Mouse (Mus musculus) limb, embryonic 10.5 days (tissue): ENCODE measurements around the gene Dand5. TPM values are rescaled to one million over a fixed set of nuclear protein-coding genes. Genes with fewer than 3 reads are reported as not detected.
A peak's percentile ranks its signal among the peaks of the same experiment; 100 is the strongest.

ENCODE experiments used
- DNase-seq: peaks from one replicate; pipeline ENCODE4 v3.0.0-alpha.2; 2017; ENCODE audit warnings: low spot score
- H3K27ac ChIP-seq: fragments of 300-500 bp; sonication (generic); 2 replicates; pipeline ENCODE4 v1.5.1; 2016; ENCODE audit warnings: mild to moderate bottlenecking
- H3K27me3 ChIP-seq: fragments of 300-500 bp; sonication (generic); 2 replicates; pipeline ENCODE4 v1.6.1; 2016; ENCODE audit warnings: low read depth, mild to moderate bottlenecking; ENCODE audit not compliant: poor library complexity, severe bottlenecking
- H3K36me3 ChIP-seq: fragments of 300-500 bp; sonication (generic); 2 replicates; pipeline ENCODE4 v1.6.1; 2016; ENCODE audit warnings: mild to moderate bottlenecking, moderate library complexity
- H3K4me1 ChIP-seq: fragments of 300-500 bp; sonication (generic); 2 replicates; pipeline ENCODE4 v1.6.1; 2016
- H3K4me3 ChIP-seq: fragments of 300-500 bp; sonication (generic); 2 replicates; pipeline ENCODE4 v1.5.1; 2016; ENCODE audit warnings: mild to moderate bottlenecking, moderate library complexity
- H3K9me3 ChIP-seq: fragments of 300-500 bp; sonication (generic); replicated peaks from 2 replicates; pipeline ENCODE4 v1.6.1; 2016; ENCODE audit warnings: mild to moderate bottlenecking
- WGBS: fragments of 180-500 bp; shearing (Covaris S2); methylation state at CpG from one replicate; pipeline ENCODE4 v1.1.7; 2016; 5-methylcytosine and 5-hydroxymethylcytosine counted together
- polyA plus RNA-seq: library from polyadenylated mRNA; unstranded; fragments of >200 nt; fragmentation: Nextera tagmentation; extraction: Ambion mirVana; gene quantifications from 2 replicates; pipeline ENCODE4 v1.2.1, GENCODE M21; 2016

The Dand5 gene
- polyA plus RNA-seq, 1 experiment from 2014 or later, result 2.7 TPM

DNA sequence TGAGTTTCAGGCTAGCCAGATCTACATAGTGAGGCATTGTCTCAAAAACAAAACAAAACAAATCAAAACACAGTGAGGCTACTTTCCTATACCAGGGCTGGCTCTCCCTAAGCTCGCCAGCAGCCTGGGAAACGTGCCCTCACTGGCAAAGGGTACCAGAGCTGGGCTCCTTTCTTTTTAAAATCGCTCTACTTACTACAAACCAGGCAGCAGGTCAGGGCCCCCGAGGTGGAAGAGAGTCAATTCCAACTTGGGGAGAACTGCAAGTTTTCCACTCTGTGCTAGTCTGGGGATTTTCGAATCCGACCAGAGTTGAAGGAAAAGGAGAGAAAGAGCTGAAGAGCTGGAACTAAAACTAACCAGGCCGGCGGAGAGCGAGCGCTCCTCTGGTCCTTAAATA is 39.9 kb downstream of the Dand5 start:
- WGBS, result 1% methylated on average over 10 of the region's 10 CpGs

DNA sequence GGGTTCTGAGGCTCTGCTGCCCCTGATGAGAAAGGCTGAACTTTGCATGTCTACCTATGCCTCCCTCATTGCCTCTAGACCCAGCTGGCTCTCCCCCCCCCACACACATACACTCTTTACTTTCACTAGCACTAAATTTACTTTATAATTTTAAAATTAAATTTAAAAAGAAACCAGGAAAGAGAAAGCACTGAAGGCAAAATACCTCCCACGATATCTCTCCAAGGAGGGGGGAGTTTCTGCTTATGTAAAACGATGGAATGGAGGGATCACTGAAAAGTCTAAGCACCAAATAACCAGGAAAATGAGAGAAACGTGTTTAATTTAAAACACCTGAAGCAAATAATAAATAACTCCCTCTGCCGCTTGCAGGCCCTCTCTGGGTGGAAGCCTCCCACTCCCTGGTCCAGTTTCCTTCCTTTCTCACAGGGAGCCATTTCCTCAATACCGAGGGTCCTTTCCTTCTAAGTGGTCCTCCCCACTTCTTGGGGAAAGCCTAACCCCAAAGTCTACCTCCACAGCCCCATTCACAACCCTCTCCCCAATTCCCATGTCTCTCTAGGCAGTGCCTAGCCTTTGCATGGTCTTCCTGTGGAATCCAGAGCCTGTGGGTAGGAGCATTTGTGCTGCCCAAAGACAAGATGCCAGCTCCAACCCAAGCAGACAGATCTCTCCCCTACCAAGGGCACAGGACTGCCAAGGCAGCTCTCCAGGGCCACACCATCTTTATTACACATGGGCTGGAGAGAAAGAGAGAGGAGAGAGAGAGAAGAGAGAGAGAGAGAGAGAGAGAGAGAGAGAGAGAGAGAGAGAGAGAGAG is 40.7 kb downstream of the Dand5 start:
- Histone ChIP-seq H3K36me3 (no peaks in the 10 kb centered on the region), H3K27me3 (peaks cover 100% of the 10 kb centered on the region), H3K27ac (no peak overlapping the region), H3K4me3 (peak overlapping the region; percentile 27), H3K9me3 (no peaks in the 10 kb centered on the region), H3K4me1 (peaks cover 61% of the 10 kb centered on the region)
- under 1% methylated on average over 5 of the region's 5 CpGs for WGBS
- no peak for DNase-seq

More for the DNA sequence above, 39.9 kb downstream of the Dand5 start:
- no peaks in the 10 kb centered on the region for H3K9me3 ChIP-seq
- H3K36me3 ChIP-seq, result no peaks in the 10 kb centered on the region
- DNase-seq, result no peak
- H3K27me3 ChIP-seq, result peaks cover 100% of the 10 kb centered on the region
- H3K27ac ChIP-seq, result no peak overlapping the region
- H3K4me1 ChIP-seq, result peaks cover 61% of the 10 kb centered on the region
- no peak overlapping the region for H3K4me3 ChIP-seq

DNA sequence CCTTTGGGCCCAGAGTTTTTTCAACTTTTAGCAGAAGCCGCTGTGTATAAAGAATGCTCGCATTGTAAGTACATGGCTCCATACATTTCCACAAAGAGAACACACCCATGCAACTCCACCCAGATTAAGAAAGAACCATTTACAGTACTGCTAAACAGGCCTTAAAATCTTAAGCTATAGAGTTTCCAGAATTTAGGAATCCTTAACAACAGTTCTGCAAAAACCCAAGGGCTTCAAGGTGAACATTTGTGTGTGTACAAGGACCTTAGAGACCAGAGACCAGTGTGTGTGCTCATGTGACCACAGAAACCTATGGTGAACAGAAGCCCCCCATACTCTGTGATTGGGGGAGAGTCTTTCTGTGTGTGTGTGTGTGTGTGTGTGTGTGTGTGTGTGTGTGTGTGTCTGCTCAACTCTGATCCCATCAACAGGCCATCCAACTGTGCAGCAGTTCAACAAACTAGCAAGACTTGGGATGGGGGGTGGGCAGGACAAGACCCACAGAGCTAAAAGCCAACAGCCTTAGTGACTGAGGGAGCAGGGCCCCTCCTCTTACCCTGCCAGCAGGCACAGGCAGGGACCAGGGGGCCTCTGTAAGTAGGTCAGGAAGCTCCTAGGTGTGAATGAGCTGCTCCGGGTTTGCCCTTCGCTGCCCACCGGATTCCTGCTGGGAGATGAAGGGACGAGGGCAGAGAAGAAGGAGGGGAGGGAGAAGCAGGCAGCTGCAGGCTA is 41.5 kb downstream of the Dand5 start:
- peaks cover 100% of the 10 kb centered on the region for H3K27me3 ChIP-seq
- H3K9me3 ChIP-seq, result no peaks in the 10 kb centered on the region
- peaks cover 54% of the 10 kb centered on the region for H3K4me1 ChIP-seq
- no peak overlapping the region for H3K27ac ChIP-seq
- no peak for DNase-seq
- WGBS, result 4% methylated on average over 6 of the region's 6 CpGs
- no peaks in the 10 kb centered on the region for H3K36me3 ChIP-seq
- peak overlapping the region; percentile 27 for H3K4me3 ChIP-seq

DNA sequence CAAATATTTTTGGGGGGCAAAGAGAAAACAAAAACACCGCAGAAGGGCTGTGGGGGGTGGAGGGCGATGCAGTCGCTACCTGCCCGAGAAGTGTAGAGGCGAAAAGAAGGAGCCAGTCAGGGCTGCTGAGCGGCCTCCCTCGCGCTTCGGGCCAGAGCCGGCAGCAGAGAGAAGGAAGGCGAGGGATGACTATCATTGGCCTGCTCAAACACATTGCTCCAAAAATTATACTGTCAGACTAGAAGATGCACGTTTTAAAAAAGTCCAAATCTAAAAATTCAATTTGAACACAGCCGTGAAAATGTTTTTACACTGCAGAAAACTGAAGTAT is 42.4 kb downstream of the Dand5 start:
- under 1% methylated on average over 13 of the region's 13 CpGs for WGBS
- no peak overlapping the region for H3K4me3 ChIP-seq
- H3K27ac ChIP-seq, result no peak overlapping the region
- H3K9me3 ChIP-seq, result no peaks in the 10 kb centered on the region
- H3K27me3 ChIP-seq, result peaks cover 100% of the 10 kb centered on the region
- no peak for DNase-seq
- no peaks in the 10 kb centered on the region for H3K36me3 ChIP-seq
- peaks cover 49% of the 10 kb centered on the region for H3K4me1 ChIP-seq

DNA sequence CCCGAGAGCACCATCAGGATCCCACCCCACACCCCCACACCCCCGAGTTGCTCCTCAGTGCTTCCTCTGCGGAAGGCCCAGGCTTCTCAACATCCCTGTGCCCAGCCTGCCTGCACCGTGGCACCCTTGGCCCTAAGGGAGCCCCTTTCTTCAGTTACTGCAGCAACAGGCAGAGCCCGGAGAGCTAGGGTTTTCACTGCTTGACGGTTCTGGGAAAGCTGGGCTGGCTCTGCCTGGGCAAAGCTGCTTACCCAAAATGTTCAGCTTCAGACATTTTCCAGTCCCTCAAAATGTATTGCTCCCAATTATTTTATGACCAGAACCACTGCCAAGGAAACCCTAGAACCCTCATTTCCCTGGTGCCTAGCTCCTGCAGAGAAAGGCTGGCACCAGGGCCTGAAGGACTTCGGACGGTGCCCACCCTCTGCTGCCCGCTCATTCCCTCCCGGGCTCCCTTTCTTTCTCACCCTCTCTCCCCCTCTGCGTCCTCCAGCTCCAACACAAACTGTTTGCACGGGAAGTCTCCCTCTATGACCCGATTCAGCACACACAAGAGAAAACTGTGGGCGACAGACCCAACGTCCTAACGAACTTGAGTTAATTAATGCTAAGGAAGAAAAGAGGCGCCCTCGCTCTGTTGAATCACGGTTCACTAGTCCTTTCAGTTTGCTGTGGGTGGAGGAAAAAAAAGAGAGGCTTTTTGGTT is 43.0 kb downstream of the Dand5 start:
- WGBS, result under 1% methylated on average over 19 of the region's 19 CpGs
- Histone ChIP-seq H3K27ac (no peak overlapping the region; the same call in 1 of the 2 replicates), H3K9me3 (no peaks in the 10 kb centered on the region), H3K27me3 (peaks cover 100% of the 10 kb centered on the region), H3K4me1 (peaks cover 49% of the 10 kb centered on the region), H3K36me3 (no peaks in the 10 kb centered on the region), H3K4me3 (no peak overlapping the region)
- DNase-seq, result no peak

DNA sequence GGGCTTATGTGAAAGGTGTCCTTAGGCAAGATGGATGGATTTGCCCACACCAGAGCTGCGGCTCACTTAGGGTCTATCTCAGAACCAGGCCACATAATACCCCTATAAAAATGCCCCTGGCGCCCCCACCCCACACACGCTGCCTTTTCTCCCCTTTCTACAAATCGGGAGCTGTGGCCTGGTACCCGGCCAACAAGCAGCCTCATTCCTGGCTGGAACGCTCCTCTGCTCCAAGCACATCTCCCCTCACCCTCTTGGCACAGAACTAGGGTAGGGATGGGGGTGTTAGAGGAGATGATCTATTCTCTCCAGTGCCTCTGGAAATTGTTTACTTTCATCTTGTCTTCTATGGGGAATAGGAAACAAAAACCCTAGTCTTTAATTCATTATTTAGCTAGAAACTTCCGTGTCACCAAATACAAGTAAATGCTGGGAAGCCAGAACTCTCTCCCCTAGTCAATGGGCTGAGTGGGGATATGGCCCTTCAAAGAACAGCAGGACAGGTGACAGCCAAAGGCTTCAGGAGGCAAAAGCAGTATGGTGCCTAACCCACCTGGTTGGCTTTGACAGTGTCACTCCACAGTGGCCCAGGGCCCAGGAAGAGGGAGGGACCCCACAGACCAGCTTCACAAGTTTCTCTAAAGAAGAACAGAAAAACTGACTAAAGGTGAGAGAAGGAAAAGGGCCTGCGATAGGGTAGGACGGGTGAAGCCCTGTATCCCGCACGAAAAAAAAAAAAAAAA is 43.8 kb downstream of the Dand5 start:
- no peak for DNase-seq
- H3K9me3 ChIP-seq, result no peaks in the 10 kb centered on the region
- peaks cover 100% of the 10 kb centered on the region for H3K27me3 ChIP-seq
- H3K36me3 ChIP-seq, result no peaks in the 10 kb centered on the region
- under 1% methylated on average over 11 of the region's 11 CpGs for WGBS
- H3K4me3 ChIP-seq, result no peak overlapping the region
- peaks cover 50% of the 10 kb centered on the region for H3K4me1 ChIP-seq
- H3K27ac ChIP-seq, result no peak overlapping the region

DNA sequence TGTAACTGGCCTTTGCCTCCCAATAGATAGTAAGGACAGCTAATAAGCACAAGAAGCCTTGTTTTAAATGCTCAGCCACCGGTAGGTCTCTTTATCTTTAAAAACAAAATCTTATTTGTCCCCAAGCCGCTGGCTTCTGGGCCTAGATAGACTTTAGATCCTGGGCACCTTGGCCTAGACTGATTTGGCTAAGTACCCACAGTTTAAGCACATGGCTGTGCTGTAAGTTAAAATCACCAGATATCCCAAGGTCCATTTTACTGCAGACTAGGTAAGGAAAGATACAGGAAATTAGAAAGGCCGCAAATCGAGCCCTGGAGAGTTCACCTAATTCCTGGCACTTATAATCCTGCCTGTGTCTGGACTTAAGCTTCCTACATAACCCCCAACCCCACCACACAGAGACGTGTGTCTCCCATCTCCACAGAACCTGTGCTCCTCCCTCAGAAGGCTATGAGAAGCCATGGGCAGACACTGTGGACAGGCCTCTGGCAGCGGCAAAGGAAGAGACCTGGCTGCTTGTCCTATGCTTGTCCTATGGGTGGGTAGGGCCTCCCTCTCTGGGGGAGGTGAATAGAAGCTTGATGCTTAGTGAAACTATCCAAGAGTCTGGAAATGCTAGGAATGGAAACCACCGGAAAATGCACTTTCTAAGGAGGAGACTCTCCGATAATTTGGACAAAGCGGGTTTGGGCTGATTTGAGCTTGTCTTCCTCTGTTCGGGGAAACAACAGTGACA is 44.6 kb downstream of the Dand5 start:
- H3K27me3 ChIP-seq, result peaks cover 100% of the 10 kb centered on the region
- H3K4me1 ChIP-seq, result peaks cover 57% of the 10 kb centered on the region
- H3K4me3 ChIP-seq, result no peak overlapping the region
- no peaks in the 10 kb centered on the region for H3K9me3 ChIP-seq
- no peak overlapping the region for H3K27ac ChIP-seq
- no peak for DNase-seq
- H3K36me3 ChIP-seq, result no peaks in the 10 kb centered on the region
- 3% methylated on average over 10 of the region's 10 CpGs for WGBS

DNA sequence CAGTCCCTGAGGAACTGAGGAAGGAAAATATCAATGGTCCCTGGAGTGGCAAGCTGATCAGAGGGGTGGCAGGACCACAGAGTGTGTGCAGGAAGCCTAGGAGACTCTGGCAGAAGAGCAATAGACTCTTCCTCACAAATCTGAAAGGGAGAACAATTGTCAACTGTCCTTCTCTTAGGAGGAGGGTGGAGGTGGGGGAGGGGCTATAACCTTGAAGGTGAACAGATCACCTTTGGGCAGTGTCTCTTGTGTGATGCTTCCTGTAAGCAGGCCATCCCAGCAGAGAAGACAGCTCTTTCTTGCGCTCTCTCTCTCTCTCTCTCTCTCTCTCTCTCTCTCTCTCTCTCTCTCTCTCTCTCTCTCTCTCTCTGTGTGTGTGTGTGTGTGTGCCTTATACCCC is 46.1 kb downstream of the Dand5 start:
- H3K4me3 ChIP-seq, result no peak overlapping the region
- no peaks in the 10 kb centered on the region for H3K36me3 ChIP-seq
- no peak overlapping the region for H3K27ac ChIP-seq
- WGBS, result 11% methylated on average over 1 of the region's 1 CpGs
- no peak for DNase-seq
- H3K4me1 ChIP-seq, result peaks cover 60% of the 10 kb centered on the region
- no peaks in the 10 kb centered on the region for H3K9me3 ChIP-seq
- H3K27me3 ChIP-seq, result peaks cover 100% of the 10 kb centered on the region

DNA sequence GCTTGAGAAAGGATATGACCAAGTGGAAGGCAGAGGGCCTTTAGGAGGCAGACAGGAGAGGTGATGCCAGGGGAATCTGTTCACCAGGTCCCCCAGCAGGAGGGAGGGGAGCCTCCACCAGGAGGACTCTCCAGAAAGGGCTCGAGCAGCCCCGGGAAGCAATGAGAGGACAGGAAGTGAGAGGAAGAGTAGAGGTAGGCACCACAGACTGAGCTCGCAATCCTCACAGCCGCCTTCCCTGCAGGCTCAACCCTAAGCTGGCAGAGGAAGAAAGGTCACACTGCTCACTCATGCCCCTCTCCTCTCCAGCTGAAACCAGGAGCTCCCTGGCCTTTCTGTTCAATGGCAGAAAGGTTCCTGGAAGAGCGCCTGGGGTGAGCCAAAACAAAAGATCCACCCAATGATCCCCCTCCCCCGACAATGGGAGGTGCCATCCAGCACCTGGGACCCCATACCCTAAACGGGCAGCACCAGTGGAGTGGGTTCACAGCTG is 47.0 kb downstream of the Dand5 start:
- no peak overlapping the region for H3K27ac ChIP-seq

DNA sequence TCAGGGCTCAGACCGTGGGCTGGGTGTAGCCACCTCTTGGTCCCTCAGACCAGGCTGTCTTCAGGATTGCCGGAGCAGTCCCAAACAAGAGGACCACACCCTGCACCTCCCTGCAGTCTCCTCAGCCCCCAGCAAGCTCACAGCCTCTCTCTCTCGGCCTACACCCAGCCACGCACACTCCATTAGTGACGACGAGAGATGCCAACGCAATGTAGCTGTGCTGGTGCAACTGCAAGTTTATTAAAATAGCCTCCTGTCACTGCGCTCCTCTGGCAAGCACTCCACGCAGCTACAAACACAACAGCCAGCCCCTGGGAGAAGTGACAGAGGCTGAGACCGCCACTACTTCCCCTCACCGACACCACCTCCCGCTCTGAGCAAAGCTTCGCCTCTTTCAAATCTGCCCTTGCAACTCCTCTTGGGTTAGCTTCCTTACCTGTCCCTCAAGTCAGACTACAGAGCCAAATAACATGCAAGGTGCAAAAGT is 47.5 kb downstream of the Dand5 start:
- Histone ChIP-seq H3K9me3 (no peaks in the 10 kb centered on the region), H3K27me3 (peaks cover 100% of the 10 kb centered on the region), H3K36me3 (no peaks in the 10 kb centered on the region), H3K4me1 (peaks cover 62% of the 10 kb centered on the region), H3K4me3 (no peak overlapping the region), H3K27ac (no peak overlapping the region)
- DNase-seq, result no peak
- WGBS, result under 1% methylated on average over 13 of the region's 13 CpGs

More for the DNA sequence above, 47.0 kb downstream of the Dand5 start:
- Histone ChIP-seq H3K4me3 (no peak overlapping the region), H3K27me3 (peaks cover 100% of the 10 kb centered on the region), H3K4me1 (peaks cover 62% of the 10 kb centered on the region), H3K36me3 (no peaks in the 10 kb centered on the region), H3K9me3 (no peaks in the 10 kb centered on the region)
- peak; percentile 54 for DNase-seq
- WGBS, result 2% methylated on average over 7 of the region's 7 CpGs

DNA sequence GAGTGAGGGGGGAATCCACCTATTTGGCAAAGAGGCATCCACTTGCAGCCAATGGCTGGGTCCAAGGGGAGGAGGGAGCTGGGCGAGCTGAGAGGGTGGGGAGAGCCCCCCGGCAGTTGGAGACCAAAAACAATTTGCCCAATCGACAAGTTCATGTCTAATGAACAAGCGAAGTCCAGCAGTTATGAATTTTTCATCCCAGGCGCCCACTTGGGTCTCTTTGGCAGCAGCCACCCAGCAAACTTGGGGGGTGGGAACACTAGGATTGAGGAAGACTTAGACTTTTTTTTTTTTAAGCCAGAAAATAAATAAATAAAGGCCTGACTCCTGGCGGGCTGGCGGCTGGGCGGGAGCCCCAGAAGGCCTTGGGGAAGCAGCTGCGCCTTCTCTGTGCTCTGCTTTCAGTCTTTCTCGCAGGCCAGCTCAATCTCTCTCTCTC is 48.1 kb downstream of the Dand5 start:
- Histone ChIP-seq H3K4me3 (peak overlapping the region; percentile 41), H3K36me3 (no peaks in the 10 kb centered on the region), H3K9me3 (no peaks in the 10 kb centered on the region), H3K4me1 (peaks cover 55% of the 10 kb centered on the region), H3K27me3 (peaks cover 100% of the 10 kb centered on the region), H3K27ac (peak overlapping the region; percentile 51; the same call in 1 of the 2 replicates)
- under 1% methylated on average over 10 of the region's 10 CpGs for WGBS
- no peak for DNase-seq
